Mouse (Mus musculus): ENCODE measurements around the gene Pigw. TPM values are rescaled to one million over a fixed set of nuclear protein-coding genes. Genes with fewer than 3 reads are reported as not detected.
A peak's percentile ranks its signal among the peaks of the same experiment; 100 is the strongest.
"Not testable (repeated sequence)": the region's sequence is repeated elsewhere in the genome, so short reads cannot be mapped to it uniquely, and the experiment has no call there.

Gene Pigw
- total RNA-seq, 2 experiments from 2014 or later = 6.6 to 6.8 TPM

DNA sequence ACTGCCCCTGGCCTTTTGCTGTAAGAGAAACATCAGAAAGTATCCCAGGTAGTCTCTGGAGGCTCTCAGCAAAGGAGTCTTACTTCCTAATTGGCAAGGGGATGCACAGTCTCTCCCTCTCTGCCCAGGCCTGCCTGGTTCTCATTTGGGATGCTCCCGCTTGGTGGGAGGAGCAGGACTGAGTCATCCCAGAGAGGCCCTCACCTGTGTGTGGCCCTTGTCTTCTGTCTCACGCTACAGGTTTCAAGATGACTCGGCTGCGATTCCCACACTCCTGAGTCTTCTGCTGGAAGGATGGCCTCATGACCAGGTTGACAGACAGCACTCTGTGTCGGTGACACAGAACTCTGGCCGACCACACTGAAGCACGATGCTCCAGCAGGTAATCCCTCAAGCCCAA lies 2.3 kb upstream of the Pigw start:
- DNase-seq = no peak
- intact Hi-C loops (cut with DNase I; ENCODE audit: low total_unique reads) = no loop called here

- intact Hi-C loops (cut with DNase I; ENCODE audit: low total_unique reads) = no loop called here
Measured at GRCm38 (mm10) chr11:84880971-84881370, 886 bp upstream of the Pigw start.

GRCm38 (mm10) chr11:84880465-84880961 lies 428 bp upstream of the Pigw start:
- intact Hi-C loops (cut with DNase I; ENCODE audit: low total_unique reads) = no loop called here
- peak; percentile 53 for DNase-seq

More at GRCm38 (mm10) chr11:84880971-84881370, 886 bp upstream of the Pigw start:
- no peak for DNase-seq

- intact Hi-C loops (cut with DNase I; ENCODE audit: low total_unique reads) = no loop called here
- no peak for DNase-seq
Measured at GRCm38 (mm10) chr11:84879007-84879771, 896 bp downstream of the Pigw start.

DNA sequence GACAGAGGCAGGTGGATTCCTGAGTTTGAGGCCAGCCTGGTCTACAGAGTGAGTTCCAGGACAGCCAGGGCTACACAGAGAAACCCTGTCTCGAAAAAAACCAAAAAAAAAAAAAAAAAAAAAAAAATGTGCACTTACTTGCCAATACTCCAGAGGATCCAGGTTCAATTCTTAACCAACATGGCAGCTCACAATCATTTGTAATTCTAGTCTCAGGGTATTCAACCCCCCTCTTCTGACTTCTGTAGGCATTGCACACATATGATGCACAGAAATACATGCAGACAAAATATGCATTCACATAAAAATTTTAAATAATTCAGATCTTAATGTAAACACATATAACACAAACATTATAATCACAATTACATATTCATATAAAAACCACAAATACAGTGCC lies 4.1 kb downstream of the Pigw start:
- DNase-seq; intact Hi-C loops (cut with DNase I; ENCODE audit: low total_unique reads): not testable (repeated sequence)

- no peak for DNase-seq
- intact Hi-C loops (cut with DNase I; ENCODE audit: low total_unique reads) = no loop called here
Measured at GRCm38 (mm10) chr11:84873042-84873833, 6.8 kb downstream of the Pigw start.

DNA sequence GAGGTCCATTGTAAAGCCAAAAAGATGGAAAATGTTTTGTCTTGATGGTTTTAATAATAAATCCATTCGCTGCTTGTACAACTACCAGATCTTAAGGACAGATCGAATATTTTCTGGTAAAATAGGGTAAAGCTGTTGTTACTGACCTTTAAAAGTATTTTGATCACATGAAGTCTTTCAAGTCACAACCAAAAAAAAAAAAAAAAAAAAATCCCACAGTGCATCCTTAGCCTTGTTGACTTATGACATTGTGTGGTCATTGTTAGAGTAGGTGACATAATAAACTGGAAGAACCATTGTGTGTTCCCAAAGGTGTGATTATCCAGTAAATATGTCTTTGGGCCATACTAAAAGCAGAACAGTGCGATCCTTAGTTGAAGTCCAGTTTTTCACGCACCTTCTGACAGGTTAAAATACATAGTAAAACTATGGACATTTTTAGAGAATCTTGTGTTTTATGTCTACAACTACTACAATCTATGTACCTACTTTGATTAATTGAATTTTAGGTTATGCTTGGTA lies 8.5 kb downstream of the Pigw start:
- no peak for DNase-seq
- intact Hi-C loops (cut with DNase I; ENCODE audit: low total_unique reads) = no loop called here

DNA sequence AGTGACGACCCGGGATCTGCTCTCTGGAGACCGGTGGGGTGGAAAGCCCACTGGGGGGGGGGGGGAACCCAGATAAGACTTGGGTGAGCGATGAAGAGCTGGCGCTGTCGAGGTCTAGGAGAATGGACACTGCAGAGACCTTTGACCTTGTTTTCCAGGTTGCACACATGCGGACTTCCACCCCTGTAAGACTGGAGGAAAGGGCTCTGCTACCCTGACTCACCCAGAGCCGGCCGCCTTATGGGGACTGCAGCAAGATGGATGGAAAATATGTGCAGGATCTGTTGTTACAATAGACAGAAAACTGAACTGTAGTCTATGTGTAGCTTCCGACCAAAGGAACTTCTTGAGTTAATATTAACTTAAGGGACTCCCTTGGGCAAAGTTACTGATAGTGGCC lies 9.0 kb downstream of the Pigw start:
- DNase-seq = no peak
- intact Hi-C loops (cut with DNase I; ENCODE audit: low total_unique reads) = no loop called here

DNA sequence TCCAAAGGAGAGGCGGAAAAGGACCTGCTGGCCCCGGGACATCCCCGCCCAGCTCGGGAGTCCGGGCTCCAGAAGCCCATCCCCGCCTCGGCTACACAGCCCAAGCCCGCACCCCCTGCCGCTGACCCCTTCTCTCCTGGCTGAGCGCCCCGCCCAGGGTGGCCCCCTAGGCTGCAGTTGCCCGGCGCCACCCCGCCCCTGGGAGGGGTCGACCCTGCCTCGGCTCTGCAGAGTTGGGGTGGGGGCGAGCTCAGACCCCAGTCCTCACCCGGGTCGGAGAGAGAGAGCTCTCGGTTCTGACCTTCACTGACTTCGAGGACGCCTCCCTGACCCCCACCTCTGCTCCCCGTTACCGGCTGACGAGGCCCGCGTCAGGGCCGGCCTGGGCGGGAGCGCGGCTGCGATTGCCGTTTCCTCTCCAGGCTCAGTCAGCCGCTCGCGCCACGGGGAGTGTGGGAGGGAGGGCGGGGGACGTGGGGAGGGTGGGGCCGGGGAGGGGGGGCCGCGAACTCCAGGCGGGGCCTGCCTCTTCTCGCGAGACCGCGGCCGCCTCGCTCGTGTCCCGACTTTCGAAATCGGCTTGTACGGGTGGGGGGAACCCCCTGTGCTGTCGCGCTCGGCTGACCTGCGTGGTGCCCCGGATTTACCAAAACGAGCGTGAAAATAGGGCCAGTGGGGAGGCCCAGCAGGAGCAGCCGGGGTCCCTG lies 9.6 kb downstream of the Pigw start, which contains the start of gene Ggnbp2:
TSS of gene Ggnbp2 (minus strand) at position 481 of the 707 bp plus-strand sequence.
- peak; percentile 95 for DNase-seq
- intact Hi-C loops (cut with DNase I; ENCODE audit: low total_unique reads) = no loop called here

DNA sequence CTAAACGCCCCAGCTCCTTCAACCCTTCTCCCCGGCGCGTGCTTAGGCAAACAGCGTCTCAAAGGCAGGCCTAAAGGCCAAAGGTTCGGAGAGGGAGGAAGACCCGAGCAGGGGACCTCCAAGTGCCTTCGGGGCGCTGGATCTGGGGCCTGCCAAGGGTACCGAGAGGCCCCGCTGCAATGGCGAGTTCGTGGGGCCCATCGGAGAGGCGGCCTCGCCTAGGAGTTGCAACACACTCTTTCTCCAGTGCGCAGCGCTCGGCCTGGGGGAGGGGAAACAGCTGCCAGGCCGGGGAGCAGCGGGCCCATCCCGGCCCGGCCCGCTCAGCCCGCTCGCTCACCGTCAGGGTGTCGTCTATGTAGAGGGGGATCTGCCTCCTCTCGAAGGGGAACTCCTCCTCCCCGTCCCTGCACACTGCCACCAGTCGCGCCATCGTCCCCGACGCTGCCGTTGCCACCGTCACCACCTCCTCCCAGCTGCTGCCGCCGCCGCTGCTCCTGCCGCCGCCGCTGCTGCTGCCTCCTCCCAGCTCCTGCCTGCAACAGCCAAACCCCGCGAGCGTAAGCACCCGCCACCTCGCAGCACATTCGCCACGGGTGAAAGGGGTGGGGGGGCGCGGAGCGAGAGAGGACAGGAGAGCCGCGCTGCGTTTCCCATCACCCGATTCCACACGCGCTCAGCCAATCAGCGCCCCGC lies 10.4 kb downstream of the Pigw start:
- intact Hi-C loops (cut with DNase I; ENCODE audit: low total_unique reads) = no loop called here

GRCm38 (mm10) chr11:84868786-84869259 lies 11.3 kb downstream of the Pigw start:
- no peak for DNase-seq
- intact Hi-C loops (cut with DNase I; ENCODE audit: low total_unique reads) = no loop called here

More for the DNA sequence above, 10.4 kb downstream of the Pigw start:
- DNase-seq = peak; percentile 97

DNA sequence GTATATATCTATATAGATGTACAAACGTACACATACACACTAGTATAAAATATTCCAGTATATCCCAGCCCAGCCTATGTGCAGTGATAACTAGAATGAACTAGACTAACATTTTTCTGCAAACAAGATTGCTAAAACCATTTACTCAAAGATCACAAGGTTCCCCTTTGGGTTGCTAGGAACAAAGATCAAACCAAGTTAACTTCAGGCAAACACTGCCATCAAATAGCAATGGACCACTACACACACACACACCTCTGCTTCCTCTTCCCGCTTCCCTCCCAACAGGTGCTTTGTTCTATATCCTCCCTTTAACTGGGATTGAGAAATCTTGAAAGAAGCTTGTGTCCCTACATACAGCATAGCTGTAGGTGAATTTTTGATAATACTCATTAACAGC lies 12.5 kb downstream of the Pigw start:
- DNase-seq = no peak
- intact Hi-C loops (cut with DNase I; ENCODE audit: low total_unique reads) = no loop called here

- DNase-seq = no peak
- intact Hi-C loops (cut with DNase I; ENCODE audit: low total_unique reads) = no loop called here
Measured at GRCm38 (mm10) chr11:84865268-84865667, 14.8 kb downstream of the Pigw start.

DNA sequence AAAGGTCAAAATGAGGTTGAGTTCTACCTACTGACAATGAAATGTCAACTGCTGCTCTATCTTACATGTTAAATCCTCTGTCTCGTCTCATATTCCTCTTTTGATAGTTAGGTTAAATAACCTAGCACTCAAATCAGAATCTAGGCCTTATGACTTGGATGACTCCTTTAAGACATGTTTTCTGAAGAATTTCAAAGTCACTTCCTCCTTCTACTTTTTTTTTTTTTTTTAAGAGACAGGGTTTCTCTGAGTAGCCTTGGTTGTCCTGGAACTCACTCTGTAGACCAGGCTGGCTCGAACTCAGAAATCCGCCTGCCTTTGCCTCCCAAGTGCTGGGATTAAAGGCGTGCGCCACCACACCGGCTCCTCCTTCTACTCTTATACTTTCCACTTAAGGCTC lies 24.8 kb downstream of the Pigw start:
- no peak for DNase-seq
- intact Hi-C loops (cut with DNase I; ENCODE audit: low total_unique reads) = no loop called here

- intact Hi-C loops (cut with DNase I; ENCODE audit: low total_unique reads) = no loop called here
- no peak for DNase-seq
Measured at GRCm38 (mm10) chr11:84847475-84848090, 32.5 kb downstream of the Pigw start.

GRCm38 (mm10) chr11:84846741-84847474 lies 33.2 kb downstream of the Pigw start:
- intact Hi-C loops (cut with DNase I; ENCODE audit: low total_unique reads) = no loop called here

GRCm38 (mm10) chr11:84839330-84839729 lies 40.8 kb downstream of the Pigw start:
- DNase-seq = no peak
- intact Hi-C loops (cut with DNase I; ENCODE audit: low total_unique reads) = no loop called here

More at GRCm38 (mm10) chr11:84846741-84847474, 33.2 kb downstream of the Pigw start:
- no peak for DNase-seq

DNA sequence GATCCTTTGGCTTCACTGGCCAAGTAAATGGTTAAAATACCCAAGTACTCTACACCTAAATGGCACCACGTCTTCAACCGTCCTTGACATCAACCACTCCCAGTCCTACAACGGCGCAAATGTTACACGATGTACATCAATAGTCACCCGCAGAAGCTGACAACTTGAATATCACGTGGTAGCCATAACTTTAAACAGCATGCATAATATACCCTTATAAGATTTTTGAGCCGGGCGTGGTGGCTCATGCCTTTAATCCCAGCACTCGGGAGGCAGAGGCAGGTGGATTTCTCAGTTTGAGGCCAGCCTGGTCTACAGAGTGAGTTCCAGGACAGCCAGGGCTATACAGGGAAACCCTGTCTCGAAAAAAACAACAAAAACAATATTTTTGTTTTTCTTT lies 50.6 kb downstream of the Pigw start:
- intact Hi-C loops (cut with DNase I; ENCODE audit: low total_unique reads); DNase-seq: not testable (repeated sequence)
